Mouse (Mus musculus) G1E (cell line): ENCODE results near the gene Lhx4. TPM values are rescaled to one million over a fixed set of nuclear protein-coding genes. Genes with fewer than 3 reads are reported as not detected.

Experiments used
- ATAC-seq: 2 replicates; pipeline ENCODE4 v1.8.0; 2016; ENCODE audit warnings: mild to moderate bottlenecking; ENCODE audit not compliant: insufficient number of reproducible peaks, poor library complexity, low FRiP score, severe bottlenecking; ENCODE audit errors: extremely low read depth
- DNase-seq: peaks from one replicate; pipeline ENCODE4 v3.0.0; 2012; ENCODE audit warnings: low spot score
- H3K27me3 ChIP-seq: 2 replicates; pipeline ENCODE4 v1.6.1; 2012; ENCODE audit warnings: mild to moderate bottlenecking, low read length, inconsistent platforms; ENCODE audit not compliant: insufficient read depth
- H3K36me3 ChIP-seq: replicated peaks from 2 replicates; pipeline ENCODE3; 2012; ENCODE audit warnings: mild to moderate bottlenecking, inconsistent platforms
- H3K4me1 ChIP-seq: 2 replicates; pipeline ENCODE4 v1.6.1; 2012; ENCODE audit warnings: low read depth, low read length, inconsistent platforms, mixed read lengths; ENCODE audit not compliant: insufficient read depth
- H3K4me3 ChIP-seq: 2 replicates; pipeline ENCODE4 v1.5.1; 2012; ENCODE audit warnings: low read depth, mild to moderate bottlenecking, inconsistent platforms, low read length, moderate library complexity, mixed read lengths
- H3K9me3 ChIP-seq: replicated peaks from 2 replicates; pipeline ENCODE4 v1.6.1; 2012; ENCODE audit warnings: inconsistent platforms
- CTCF ChIP-seq: IDR thresholded peaks from 2 replicates; pipeline ENCODE4 v1.5.1; 2012; ENCODE audit warnings: low read depth, low read length, inconsistent platforms, mixed read lengths
- GATA1 ChIP-seq: IDR thresholded peaks from 2 replicates; pipeline ENCODE4 v1.6.1; 2012; ENCODE audit warnings: borderline replicate concordance, low read length, inconsistent platforms, mixed read lengths
- GATA2 ChIP-seq: IDR thresholded peaks from 2 replicates; pipeline ENCODE4 v1.6.1; 2012; ENCODE audit warnings: low read depth, low read length, inconsistent platforms, borderline replicate concordance
- POLR2AphosphoS5 ChIP-seq: IDR thresholded peaks from 2 replicates; pipeline ENCODE4 v1.6.1; 2012; ENCODE audit warnings: low read depth, low read length, inconsistent platforms; ENCODE audit not compliant: insufficient replicate concordance
- TAL1 ChIP-seq: conservative IDR thresholded peaks from 2 replicates; pipeline ENCODE4 v1.6.1; 2012; ENCODE audit warnings: low read depth, low read length, inconsistent platforms, mixed read lengths
- polyA plus RNA-seq: library from polyadenylated mRNA; stranded (reverse); fragments of >175 nt; gene quantifications from 2 replicates; pipeline ENCODE4 v1.2.3, GENCODE M21; 2012
- total RNA-seq, 2 experiments: library from RNA; stranded (forward) in 1 of 2; stranded (reverse) in 1 of 2; fragments of 200-1000 nt in 1 of 2; fragments of >200 nt in 1 of 2; fragmentation: Nextera tagmentation in 1 of 2; gene quantifications; 2 replicates each; pipeline ENCODE4 v1.2.3; 2014 to 2017

The Lhx4 gene
- total and polyA plus RNA-seq, 3 experiments: 0.11 TPM; not detected in 2

DNA sequence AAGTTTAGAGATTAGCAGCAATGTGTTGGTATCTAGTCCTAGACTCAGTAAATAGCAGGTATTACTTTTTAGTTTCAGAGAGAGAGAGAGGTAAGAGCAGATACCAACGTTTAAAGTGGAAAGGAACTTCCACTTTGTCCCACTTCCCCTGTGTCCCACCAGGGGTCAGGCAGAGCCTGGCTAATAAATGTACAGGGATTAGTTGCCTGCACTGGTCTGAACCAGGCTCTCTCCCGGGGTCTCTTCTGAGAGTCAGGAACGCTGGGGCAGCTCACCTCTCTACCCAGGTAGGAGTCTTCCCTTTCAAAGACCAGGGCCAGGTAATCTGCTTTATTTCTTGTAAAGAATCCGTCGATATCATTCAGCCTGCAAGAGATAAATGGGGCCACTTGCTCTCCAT is 40.4 kb upstream of the Lhx4 start:
- H3K4me1 ChIP-seq: no peaks in the 10 kb centered on the region
- H3K4me3 ChIP-seq: no peak overlapping the region
- ATAC-seq (no peak), DNase-seq (no peak)
- peaks cover 9% of the 10 kb centered on the region; the same call in 1 of the 2 replicates for H3K27me3 ChIP-seq
- H3K36me3 ChIP-seq: no peaks in the 10 kb centered on the region
- TF ChIP-seq POLR2AphosphoS5 (no peak), TAL1 (no peak), GATA1 (no peak), GATA2 (no peak), CTCF (no peak)
- H3K9me3 ChIP-seq: no peaks in the 10 kb centered on the region

DNA sequence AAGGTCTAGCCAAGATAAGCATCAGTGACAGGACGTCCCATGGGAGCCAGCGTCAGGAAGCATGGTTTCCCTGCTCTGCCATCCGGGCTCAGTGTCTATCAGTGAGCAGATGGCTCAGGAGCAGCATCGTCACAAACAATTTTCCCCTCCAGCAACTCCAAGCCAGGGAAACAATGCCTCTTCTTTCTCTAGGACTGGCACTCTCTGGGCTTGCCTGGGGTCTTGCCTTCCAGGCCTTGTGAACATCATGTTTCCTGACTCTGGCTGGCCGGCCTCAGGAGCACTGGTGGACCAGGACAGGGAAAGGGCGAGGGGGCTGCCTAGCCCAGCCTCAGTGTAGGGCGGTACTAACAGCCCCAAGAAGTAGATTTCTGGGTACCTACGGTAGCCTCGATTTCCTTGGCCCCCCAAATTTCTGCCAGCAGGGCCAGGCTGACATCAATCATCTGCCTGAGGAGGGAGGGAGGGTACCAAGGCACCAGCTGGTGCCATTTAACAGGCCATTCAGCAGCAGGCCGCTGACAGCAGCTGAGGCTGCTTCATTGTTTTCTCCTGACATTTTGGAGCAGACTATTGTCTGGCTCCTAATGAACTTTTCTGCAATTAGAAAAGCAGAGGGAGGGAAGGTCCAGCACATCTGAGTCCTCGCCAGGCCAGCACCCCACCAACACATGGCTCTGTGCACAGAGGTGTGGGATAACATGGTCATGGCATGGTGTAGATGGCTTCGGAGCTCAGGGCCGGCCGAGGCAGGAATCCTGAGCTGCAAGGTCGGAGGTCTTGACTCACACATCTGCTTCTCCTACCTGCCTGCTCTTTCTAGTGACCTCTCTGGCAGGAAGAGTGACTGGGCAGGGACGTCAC is 38.9 kb upstream of the Lhx4 start:
- no peaks in the 10 kb centered on the region for H3K36me3 ChIP-seq
- H3K4me1 ChIP-seq: no peaks in the 10 kb centered on the region
- peaks cover 12% of the 10 kb centered on the region; the same call in 1 of the 2 replicates for H3K27me3 ChIP-seq
- no peaks in the 10 kb centered on the region for H3K9me3 ChIP-seq
- ATAC-seq (no peak), DNase-seq (no peak)
- no peak overlapping the region for H3K4me3 ChIP-seq
- no peak for TF ChIP-seq GATA1
- TF ChIP-seq GATA2: no peak
- TF ChIP-seq CTCF: no peak
- no peak for TF ChIP-seq TAL1
- no peak for TF ChIP-seq POLR2AphosphoS5

DNA sequence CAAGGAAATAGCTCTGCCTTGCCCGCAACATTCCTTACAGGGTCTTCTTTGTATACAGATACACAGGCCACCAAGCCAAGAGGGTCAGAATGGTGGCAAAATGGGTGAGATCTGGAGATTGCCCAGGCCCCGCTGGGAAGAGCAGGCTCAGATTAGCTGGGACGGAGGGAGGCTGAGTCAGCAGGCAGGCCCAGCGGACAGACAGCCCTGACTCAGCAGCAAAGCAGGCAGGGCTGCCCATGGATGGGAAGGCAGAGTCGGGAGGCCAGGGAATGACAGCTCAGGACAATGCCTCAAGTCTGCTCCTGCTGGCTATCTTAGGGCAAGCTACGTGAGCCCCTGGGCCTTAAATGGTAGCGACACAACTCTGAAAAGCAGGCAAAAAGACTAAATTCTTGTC is 34.4 kb upstream of the Lhx4 start:
- H3K4me3 ChIP-seq: no peak overlapping the region
- H3K36me3 ChIP-seq: no peaks in the 10 kb centered on the region

GRCm38 (mm10) chr1:155784343-155785205 is 33.1 kb upstream of the Lhx4 start:
- TF ChIP-seq GATA1: no peak
- no peak for TF ChIP-seq POLR2AphosphoS5
- TF ChIP-seq CTCF: peak; percentile 34; the same call in 1 of the 2 replicates
- Histone ChIP-seq H3K9me3 (no peaks in the 10 kb centered on the region), H3K27me3 (peaks cover 12% of the 10 kb centered on the region; the same call in 1 of the 2 replicates), H3K4me1 (peaks cover 6% of the 10 kb centered on the region; the same call in 1 of the 2 replicates), H3K4me3 (no peak overlapping the region), H3K36me3 (no peaks in the 10 kb centered on the region)
- peak; percentile 18 for DNase-seq
- peak; percentile 40; the same call in 1 of the 2 replicates for ATAC-seq

More for the DNA sequence above, 34.4 kb upstream of the Lhx4 start:
- peaks cover 17% of the 10 kb centered on the region; the same call in 1 of the 2 replicates for H3K27me3 ChIP-seq
- ATAC-seq: no peak
- DNase-seq: no peak
- no peaks in the 10 kb centered on the region for H3K9me3 ChIP-seq
- H3K4me1 ChIP-seq: peaks cover 6% of the 10 kb centered on the region; the same call in 1 of the 2 replicates
- TF ChIP-seq POLR2AphosphoS5 (no peak), CTCF (no peak), GATA2 (no peak), GATA1 (no peak), TAL1 (no peak)

DNA sequence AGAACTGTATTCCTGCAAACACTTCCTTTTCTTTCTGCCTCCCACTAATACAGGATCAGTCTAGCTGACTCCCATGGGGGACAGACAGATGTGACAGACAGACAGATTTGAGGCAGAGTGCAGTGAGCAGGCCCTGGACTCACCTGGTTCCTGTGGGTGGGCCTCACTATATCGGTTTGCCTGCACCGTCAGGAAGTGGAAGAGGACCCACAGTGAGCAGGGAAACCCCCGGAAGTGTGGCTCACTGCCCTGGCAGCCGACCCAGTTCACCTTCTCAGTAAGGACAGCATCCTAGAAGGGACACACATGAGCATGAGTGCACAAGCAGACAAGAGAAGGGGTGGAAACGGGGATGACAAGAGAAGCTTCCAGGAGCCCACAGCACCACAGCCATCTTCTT is 30.9 kb upstream of the Lhx4 start:
- TF ChIP-seq GATA1: no peak
- no peak for TF ChIP-seq POLR2AphosphoS5
- TF ChIP-seq CTCF: no peak
- TF ChIP-seq GATA2: no peak
- TF ChIP-seq TAL1: no peak
- DNase-seq: no peak
- Histone ChIP-seq H3K36me3 (no peaks in the 10 kb centered on the region), H3K4me3 (no peak overlapping the region), H3K4me1 (peaks cover 6% of the 10 kb centered on the region; the same call in 1 of the 2 replicates), H3K9me3 (no peaks in the 10 kb centered on the region), H3K27me3 (peaks cover 14% of the 10 kb centered on the region; the same call in 1 of the 2 replicates)
- no peak for ATAC-seq
